Mouse (Mus musculus) neutrophil, adult 83 days (primary cell): Measurements from ENCODE around the gene Olfr600. TPM values are rescaled to one million over a fixed set of nuclear protein-coding genes. Genes with fewer than 3 reads are reported as not detected.

ENCODE experiments used
- total RNA-seq, 2 experiments: library from RNA; stranded (reverse); gene quantifications; one replicate each; pipeline ENCODE4 v1.2.4; 2023

Olfr600 gene
- not detected for total RNA-seq

DNA sequence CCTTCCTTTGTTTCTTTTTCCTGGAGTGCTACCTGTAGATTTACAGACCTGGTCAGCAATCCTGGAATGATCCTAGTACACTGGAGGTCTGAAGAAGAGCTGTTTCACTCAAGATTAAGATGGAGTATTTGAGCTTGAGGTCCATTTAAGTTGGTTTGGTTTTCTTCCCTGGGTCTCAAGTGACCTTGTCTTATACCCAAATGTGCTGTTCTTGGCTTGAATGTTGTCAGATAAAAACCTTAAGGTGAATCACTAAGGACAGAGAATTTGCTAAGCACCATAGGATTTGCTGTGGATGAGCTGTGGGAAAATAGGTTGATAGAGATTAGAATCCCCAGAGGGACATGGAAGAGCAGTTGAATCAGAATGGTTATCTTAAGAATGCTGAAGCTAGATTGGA, at the start of gene Olfr600:
Olfr600 (minus strand) TSS at position 101 of the 400 bp plus-strand sequence.

DNA sequence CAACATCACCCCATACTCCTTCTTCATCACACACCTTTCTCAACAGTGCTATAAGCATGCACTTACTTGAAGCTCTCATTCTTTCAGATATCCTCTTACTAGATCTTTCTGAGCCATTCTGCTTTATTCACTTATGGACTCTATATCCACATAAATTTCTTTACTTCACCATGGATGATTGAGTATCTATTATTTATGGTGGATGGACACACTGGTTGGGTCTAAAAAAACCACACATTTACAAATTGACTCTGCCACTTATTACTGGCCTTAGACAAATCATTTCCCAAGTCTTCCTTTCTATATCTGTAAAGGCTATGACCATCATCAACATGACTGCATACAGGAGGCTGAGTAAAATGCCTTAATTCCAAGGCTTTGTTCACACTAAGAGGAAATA, 36.6 kb upstream of the Olfr600 start, which contains the start of gene Olfr603:
Olfr603 (minus strand) TSS at position 101 of the 400 bp plus-strand sequence.

DNA sequence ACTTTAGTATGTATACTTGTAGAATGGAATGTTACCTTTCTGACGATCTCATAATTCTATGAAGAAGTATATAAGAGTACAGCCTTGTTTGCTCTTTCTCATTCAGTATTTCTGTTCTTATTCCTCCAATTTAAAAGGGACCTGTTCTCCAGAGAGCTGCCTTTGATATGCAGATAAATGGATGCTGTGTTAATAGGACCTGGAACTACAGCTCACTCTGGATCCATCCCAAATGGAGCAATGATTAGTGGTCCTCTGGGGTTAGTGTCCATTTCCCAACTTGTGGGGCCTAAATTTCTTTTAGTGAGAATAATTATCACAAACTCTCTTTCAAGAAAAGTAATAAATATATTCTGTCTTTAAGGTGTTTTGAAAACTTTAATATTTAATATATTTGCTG, 13.1 kb upstream of the Olfr600 start, which contains the start of gene Olfr601:
Olfr601 (minus strand) TSS at position 101 of the 400 bp plus-strand sequence.

DNA sequence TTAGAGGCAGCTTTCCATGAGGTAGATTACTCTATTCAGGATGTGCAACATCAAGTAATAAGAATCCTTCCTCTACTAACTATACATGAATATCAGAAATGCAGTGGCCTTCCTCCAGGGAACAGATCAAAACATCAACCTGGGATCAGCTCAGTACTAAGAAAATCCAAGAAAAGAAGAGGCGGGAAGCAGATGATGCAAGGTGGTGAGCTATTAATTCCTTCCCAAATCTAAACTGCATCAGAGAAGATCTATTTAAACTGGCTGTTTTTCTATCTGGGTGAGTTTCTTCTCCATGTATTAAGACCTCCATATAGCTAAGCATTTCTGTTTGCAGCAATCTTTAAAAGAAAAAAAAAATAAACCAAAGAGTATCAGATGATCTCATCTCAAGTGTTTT, 13.9 kb downstream of the Olfr600 start, which contains the start of gene Olfr599:
Olfr599 (plus strand) TSS at position 301 of the 400 bp plus-strand sequence.

DNA sequence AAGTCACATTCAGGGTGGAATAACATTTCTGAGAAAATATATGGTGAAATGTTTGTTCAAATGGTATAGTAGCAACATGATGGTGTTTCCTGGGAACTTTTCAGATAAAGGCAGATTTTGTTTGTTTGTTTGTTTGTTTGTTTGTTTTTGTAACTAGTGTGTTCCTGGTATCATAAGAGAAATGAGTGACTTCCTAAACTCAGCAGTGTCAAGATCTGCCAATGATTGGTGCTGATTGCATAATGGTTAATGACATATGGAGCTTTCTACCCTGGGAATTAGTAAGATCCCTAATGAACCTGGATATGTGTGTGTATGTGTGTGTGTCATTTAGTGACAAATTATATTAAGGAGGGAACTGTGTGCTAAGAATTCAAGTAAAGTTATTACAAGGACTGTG, 26.2 kb downstream of the Olfr600 start, which contains the start of gene Olfr598:
Olfr598 (plus strand) TSS at position 301 of the 400 bp plus-strand sequence.

DNA sequence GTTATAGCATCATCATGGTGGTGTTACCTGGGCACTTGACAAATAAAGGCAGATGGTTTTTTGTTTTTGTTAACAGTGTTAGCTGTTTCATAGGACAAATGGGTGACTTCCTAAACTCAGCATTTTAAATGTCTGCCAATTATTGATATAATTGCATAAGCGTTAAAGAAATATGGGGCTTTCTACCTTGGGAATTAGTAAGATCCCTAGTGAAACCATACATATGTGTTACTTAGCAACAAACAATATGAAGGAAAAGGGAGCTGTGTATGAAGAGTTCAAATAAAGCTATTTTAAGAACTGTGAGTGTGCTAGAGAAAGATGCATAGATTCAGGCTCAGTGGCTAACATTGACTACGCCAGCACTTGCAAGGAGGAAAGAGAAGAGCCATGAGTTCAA, 33.5 kb downstream of the Olfr600 start, which contains the start of gene Olfr597:
Olfr597 (plus strand) TSS at position 301 of the 400 bp plus-strand sequence.

DNA sequence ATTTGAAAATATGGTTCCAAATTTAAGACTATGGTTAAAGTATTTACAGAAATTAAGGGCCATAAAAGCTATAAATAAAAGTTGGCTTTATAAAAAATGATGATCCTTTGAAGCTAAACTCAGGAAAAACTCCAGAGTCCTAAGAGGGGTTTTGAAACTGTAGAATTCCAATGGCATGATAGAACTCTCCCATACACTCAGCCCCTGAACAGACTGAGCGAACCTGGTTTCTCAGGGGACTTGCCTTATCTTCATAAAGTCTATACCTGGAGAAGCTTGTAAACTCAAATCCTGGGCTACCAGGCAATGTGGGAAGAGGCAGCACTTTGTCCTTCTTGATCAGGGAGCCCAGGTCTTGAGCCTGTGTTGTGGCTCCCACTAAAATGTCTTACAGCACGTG, 44.1 kb downstream of the Olfr600 start, which contains the start of gene Olfr596:
Olfr596 (plus strand) TSS at position 301 of the 400 bp plus-strand sequence.

Other genes with a start within 250 kb of the Olfr600 start
- gene Olfr586, start 224.0 kb downstream of the Olfr600 start, total RNA-seq = not detected
- not detected for gene Olfr588-ps1, start 208.8 kb downstream of the Olfr600 start, total RNA-seq
- not detected for gene Olfr589, start 193.3 kb downstream of the Olfr600 start, total RNA-seq
- gene Olfr591, start 171.3 kb downstream of the Olfr600 start, total RNA-seq = not detected
- gene Olfr592, start 164.9 kb downstream of the Olfr600 start, total RNA-seq = not detected
- gene Olfr593, start 137.8 kb downstream of the Olfr600 start, total RNA-seq = not detected
- gene Olfr594, start 132.7 kb downstream of the Olfr600 start, total RNA-seq = not detected
- gene Usp17ld, start 97.2 kb downstream of the Olfr600 start, total RNA-seq = not detected
- gene Olfr596, start 44.0 kb downstream of the Olfr600 start, total RNA-seq = not detected
- gene Olfr597, start 33.4 kb downstream of the Olfr600 start, total RNA-seq = not detected
- not detected for gene Olfr598, start 26.1 kb downstream of the Olfr600 start, total RNA-seq
- gene Olfr599, start 13.8 kb downstream of the Olfr600 start, total RNA-seq = not detected
- gene Olfr601, start 13.0 kb upstream of the Olfr600 start, total RNA-seq = not detected
- not detected for gene Olfr603, start 36.5 kb upstream of the Olfr600 start, total RNA-seq
- not detected for gene Usp17lc, start 65.4 kb upstream of the Olfr600 start, total RNA-seq
- gene Olfr605, start 95.8 kb upstream of the Olfr600 start, total RNA-seq = not detected
- not detected for gene Olfr606, start 99.4 kb upstream of the Olfr600 start, total RNA-seq
- under 1 TPM in 1 of 2 experiments, not detected in 1; 0.07 TPM for gene Olfr607, start 114.5 kb upstream of the Olfr600 start, total RNA-seq
- gene Olfr608, start 120.2 kb upstream of the Olfr600 start, total RNA-seq = not detected
- not detected for gene Olfr609, start 148.4 kb upstream of the Olfr600 start, total RNA-seq
- not detected for gene Olfr610, start 162.5 kb upstream of the Olfr600 start, total RNA-seq
- not detected for gene Olfr611, start 171.2 kb upstream of the Olfr600 start, total RNA-seq
- not detected for gene Olfr612, start 193.0 kb upstream of the Olfr600 start, total RNA-seq
- not detected for gene Olfr613, start 198.4 kb upstream of the Olfr600 start, total RNA-seq
- gene Olfr615, start 206.4 kb upstream of the Olfr600 start, total RNA-seq = not detected
- gene Olfr616, start 219.5 kb upstream of the Olfr600 start, total RNA-seq = not detected
- not detected for gene Olfr617, start 223.4 kb upstream of the Olfr600 start, total RNA-seq
- not detected for gene Olfr618, start 240.4 kb upstream of the Olfr600 start, total RNA-seq